Mouse (Mus musculus) ES-E14 (cell line): ENCODE data around the gene Chrna9.

Source experiments
- ZC3H11A ChIP-seq: IDR thresholded peaks from 2 replicates; pipeline ENCODE4 v1.6.1; 2012; ENCODE audit warnings: low read depth, mild to moderate bottlenecking, inconsistent platforms, low read length, borderline replicate concordance
- ZNF384 ChIP-seq: IDR thresholded peaks from 2 replicates; pipeline ENCODE4 v1.6.1; 2012; ENCODE audit warnings: low read depth, low read length, inconsistent platforms

GRCm38 (mm10) chr5:65914342-65914741 lies 20.4 kb upstream of the Chrna9 start:
- no peak for TF ChIP-seq ZNF384
- TF ChIP-seq ZC3H11A: no peak
